Mouse (Mus musculus) embryo, embryonic 11 days (tissue): ENCODE measurements around the gene Tbc1d8.

ENCODE experiments used
- DNase-seq: peaks from one replicate; pipeline ENCODE4 v3.0.0-alpha.2; 2015

The Tbc1d8 gene

DNA sequence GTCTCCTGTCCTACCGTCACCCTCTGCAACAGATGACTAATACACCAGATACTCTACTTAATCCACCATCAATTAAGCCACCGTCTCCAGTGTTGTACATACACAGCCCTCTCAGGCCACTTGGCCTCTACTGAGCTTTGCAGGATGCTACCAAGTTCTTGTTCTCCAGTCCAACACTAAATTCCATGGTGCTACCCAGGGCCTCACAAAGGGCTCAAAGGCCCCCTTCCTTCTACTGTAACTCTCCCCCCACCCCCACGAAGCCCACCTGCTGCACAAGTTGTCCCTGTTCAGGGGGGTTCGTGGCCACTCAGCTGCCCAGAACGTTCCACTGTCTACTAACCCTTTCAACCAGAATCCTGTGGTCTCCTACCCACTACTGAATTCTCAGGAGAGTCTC is 1.5 kb downstream of the Tbc1d8 start:
- no peak for DNase-seq

- no peak for DNase-seq
These were observed 2.2 kb downstream of the Tbc1d8 start for GRCm38 (mm10) chr1:39476341-39476740.

GRCm38 (mm10) chr1:39474516-39474915 is 4.0 kb downstream of the Tbc1d8 start:
- no peak for DNase-seq

DNA sequence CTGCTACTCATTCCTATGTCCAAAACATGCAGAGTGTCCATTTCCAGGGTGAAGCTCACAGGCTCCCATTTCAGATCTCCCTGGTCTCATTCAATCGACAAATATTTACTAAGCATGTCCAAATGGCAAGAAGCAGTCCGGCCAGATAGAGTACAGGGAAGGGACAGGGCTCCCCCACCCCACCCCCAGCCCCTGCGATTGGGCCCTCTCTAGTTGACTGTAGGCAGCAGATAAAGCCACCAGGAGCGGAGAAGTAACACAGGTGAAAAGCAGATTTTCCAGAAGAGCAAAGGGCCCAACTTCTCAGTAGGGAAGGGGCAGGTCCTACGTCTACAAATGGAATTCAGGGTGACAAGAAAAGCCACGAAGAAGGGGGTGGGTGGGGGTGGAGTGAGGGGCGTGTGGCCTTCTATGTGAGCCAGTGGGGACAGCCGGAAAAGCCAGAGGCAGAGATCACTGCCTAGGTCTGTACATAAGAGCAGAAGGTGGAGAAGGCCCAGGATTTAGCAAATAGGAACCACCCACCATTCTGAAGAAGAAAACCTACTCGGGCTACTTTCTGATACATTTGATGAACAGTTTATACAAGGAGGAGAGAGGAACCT is 7.2 kb downstream of the Tbc1d8 start:
- DNase-seq = no peak

- no peak for DNase-seq
These were observed 9.6 kb downstream of the Tbc1d8 start for GRCm38 (mm10) chr1:39468982-39469381.

- no peak for DNase-seq
These were observed 12.0 kb downstream of the Tbc1d8 start for GRCm38 (mm10) chr1:39466526-39466925.

DNA sequence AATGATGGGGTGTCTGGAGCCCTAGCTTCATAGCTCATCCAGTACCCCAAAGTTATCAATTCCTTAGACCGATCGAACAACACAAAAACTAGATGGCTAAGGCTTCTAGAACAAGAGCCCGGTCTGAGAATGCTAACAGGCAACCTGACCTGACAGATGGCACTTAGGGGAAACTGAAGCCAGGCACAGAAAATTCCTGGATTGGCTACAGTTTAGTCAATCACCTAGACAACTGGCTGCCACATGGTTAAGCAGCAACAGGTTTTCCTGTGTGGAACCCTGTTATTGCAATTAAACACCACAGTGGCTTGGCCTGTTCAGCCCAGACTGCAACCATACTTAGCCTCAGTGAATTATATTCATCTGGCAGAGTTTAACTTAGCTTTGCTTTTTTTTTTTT is 13.8 kb downstream of the Tbc1d8 start:
- no peak for DNase-seq

GRCm38 (mm10) chr1:39462937-39463444 is 15.6 kb downstream of the Tbc1d8 start:
- no peak for DNase-seq

DNA sequence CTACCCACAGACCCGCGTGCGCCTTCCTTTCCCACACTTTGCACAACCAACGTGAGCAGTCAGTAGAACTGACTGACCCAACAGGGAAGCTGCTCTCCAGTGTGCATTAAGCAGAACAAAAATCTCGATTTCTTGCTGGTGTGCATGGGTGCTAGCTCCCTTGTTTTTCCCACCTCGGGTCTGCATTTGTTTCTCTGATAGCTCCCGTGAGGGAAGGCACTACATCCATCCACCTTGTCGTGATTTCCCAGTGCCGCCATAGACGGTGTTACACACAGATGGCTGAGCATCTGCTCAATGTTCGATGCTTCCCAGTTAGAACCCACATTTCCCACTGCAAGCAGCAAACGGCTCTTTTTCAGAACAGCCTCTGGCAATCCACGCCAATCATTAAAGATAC is 16.5 kb downstream of the Tbc1d8 start:
- no peak for DNase-seq

DNA sequence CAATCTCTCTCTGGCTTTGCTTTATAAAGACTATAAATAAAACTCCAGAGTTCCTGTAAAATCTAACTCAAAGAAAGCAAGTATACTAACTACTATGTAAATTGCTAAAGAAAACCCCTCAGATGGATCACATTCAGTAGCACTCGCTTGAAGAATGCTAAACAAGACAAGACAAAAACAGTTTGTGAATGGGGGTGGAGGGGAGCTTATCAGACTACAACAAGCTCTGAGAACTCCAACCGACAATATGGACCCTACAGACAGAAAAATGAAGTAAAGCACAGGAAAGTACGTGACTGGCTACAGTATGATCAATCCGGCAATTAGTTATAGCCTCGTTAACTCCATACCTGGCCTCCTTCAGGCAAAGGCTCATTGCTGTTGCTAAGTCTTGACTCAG is 18.1 kb downstream of the Tbc1d8 start:
- no peak for DNase-seq

GRCm38 (mm10) chr1:39457887-39458874 is 20.4 kb downstream of the Tbc1d8 start:
- DNase-seq = no peak

- DNase-seq = no peak
These were observed 22.1 kb downstream of the Tbc1d8 start for GRCm38 (mm10) chr1:39456421-39456853.

GRCm38 (mm10) chr1:39455350-39456023 is 23.1 kb downstream of the Tbc1d8 start:
- no peak for DNase-seq

DNA sequence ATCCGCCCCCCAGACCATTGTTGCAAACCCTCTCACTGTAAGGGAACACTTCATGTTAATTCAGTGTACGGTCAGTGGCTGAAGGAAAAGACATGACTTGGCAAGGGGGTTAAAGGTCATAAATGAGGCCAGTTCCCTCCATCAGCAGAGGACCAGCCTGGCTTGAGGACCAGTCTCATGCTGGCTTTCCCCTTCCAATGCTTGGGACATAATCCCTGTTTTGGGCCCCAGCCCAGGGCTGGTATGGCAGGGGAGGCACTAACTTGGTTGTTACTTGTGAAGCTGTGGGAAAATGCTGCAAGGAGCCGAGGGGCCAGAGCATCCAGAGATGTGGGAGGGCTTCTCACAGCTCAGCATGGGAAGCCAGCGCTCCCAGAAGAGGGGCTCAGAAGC is 23.8 kb downstream of the Tbc1d8 start:
- no peak for DNase-seq

GRCm38 (mm10) chr1:39454108-39454782 is 24.3 kb downstream of the Tbc1d8 start:
- DNase-seq = no peak

DNA sequence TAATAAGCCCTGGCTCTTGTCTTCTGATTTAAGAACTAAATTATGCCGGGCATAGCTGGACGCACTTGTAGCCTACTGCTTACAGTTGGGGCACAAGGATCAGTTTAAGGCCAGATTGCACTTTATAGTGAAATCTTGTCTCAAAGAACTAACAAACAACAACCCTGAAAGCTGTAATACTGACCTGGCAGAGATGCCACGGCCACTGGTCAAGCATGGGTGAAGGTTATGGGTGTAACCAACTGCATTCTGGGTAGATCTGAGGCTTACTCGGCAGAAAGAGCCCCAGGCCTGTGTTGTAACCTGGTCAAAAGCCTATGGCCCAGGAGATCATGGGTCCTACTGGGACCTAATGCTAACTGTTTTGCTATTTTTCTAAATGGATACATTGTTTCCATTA is 26.4 kb downstream of the Tbc1d8 start:
- no peak for DNase-seq

- peak; percentile 37 for DNase-seq
These were observed 28.4 kb downstream of the Tbc1d8 start for GRCm38 (mm10) chr1:39450069-39450728.

DNA sequence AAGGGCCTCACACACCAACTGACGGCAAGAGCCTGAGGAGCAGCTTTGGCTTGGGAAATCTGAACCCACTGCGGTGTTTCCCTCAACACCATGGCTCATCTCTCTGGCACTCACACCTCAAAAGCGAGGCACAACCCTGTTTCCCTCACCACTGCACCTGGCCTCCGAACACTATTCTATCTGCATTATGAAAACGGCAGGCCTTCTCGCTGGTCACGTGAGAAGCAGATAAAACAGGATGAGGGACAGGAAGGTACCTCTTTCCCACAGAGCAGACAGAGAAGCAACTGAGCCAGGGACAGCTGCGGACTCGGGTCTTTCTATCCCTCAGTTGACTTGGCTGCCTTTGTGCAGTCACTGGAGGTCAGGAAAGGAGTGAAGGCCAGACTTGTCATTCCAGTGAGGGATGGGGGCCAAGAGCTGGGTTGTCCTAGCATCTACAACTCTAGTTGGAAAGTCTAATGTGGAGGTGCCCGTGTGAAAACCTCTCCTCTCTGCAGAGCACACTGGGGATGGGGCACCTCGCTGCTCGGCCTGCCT is 29.2 kb downstream of the Tbc1d8 start:
- no peak for DNase-seq

GRCm38 (mm10) chr1:39448819-39449218 is 29.7 kb downstream of the Tbc1d8 start:
- DNase-seq = no peak

DNA sequence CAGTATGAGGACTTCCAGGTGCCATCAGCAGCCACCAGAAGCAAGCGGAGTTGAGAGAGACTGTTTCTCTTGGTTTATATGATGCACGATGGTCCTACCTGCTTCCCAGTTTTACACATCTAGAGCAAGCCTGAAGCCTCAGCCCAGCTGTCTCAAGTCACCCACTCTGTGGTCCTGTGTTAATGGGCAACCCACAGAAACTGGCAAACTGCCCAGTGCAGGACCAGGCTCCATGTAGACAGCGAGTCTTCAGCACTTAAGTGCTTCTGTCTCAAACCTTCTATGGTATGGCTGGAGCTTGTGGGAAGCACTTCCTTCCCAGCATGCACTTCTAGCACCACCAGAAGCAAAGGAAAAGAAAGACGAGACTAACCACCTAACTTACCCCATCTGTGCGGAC is 30.3 kb downstream of the Tbc1d8 start:
- no peak for DNase-seq

DNA sequence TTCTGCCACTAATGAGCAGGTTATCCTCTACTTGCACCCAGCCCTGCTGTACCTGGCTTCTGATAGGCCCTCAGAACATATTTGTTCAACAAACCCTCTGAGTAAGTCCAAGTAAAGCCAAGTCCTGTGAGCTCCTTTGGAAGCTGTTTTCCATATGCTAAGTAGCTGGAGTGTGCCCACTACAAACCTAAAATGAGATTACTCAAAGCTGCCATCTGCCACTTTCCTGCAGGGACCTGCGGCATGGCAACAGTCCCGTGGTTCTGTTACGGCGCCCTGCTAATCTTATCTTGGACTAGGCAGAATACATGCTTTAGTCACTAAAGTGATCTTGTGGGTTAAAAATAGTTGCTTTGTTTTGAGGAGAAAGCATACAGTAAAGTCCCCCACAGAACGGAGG is 32.4 kb downstream of the Tbc1d8 start:
- no peak for DNase-seq
